Mouse (Mus musculus): Measurements from ENCODE around the gene Gm7694.

- no peak for TF ChIP-seq POLR2A (IDR thresholded peaks at IDR 0.05; ENCODE audit: insufficient read depth, low read depth, low read length)
- no peak for TF ChIP-seq CTCF (IDR thresholded peaks at IDR 0.05; ENCODE audit: insufficient read depth, low read depth, low read length)
These were observed 25.8 kb upstream of the Gm7694 start for GRCm38 (mm10) chr1:170331926-170332325.
